18 mouse cellular contexts compared by ENCODE assay signal in genomic region chr13:114158111-114158730, GRCm38 (mm10).
DNase-seq lines count a peak whose midpoint lies in the region; ATAC-seq and TF ChIP-seq lines count a peak whose summit lies in the region.
"Had no signal": no experiment of that assay in that cellular context is flagged by ENCODE, and none has a peak within 500 bp of the region (broad histone marks: within the 10 kb centered on the region; RNA-seq: fewer than 3 reads in every experiment).

No protein-coding gene starts in this region.

- H3K4me1 ChIP-seq in midbrain, embryonic 11.5 days (ENCODE audit: control insufficient read depth, insufficient read depth, low read length) = no peaks in the 10 kb centered on the region
- H3K4me1 ChIP-seq in midbrain, postnatal 0 days (ENCODE audit: insufficient read depth, low read length) = no peaks in the 10 kb centered on the region

- H3K27me3 ChIP-seq in midbrain, embryonic 11.5 days (ENCODE audit: control insufficient read depth, insufficient read depth, low read length) = no peaks in the 10 kb centered on the region
- H3K27me3 ChIP-seq in midbrain, postnatal 0 days (ENCODE audit: insufficient read depth, low read length) = no peaks in the 10 kb centered on the region
- H3K27me3 ChIP-seq: midbrain, embryonic 13.5 days had no signal

- H3K27ac ChIP-seq in midbrain, embryonic 11.5 days (ENCODE audit: low read depth, low read length) = no peak overlapping the region
- no peak overlapping the region for H3K27ac ChIP-seq in midbrain, postnatal 0 days (ENCODE audit: low read depth, low read length)
- H3K27ac ChIP-seq: limb, embryonic 10.5 days; midbrain, embryonic 13.5 days had no signal

- no peak for TF ChIP-seq CTCF in midbrain, postnatal 0 days (IDR thresholded peaks at IDR 0.05)

- no peaks in the 10 kb centered on the region for H3K36me3 ChIP-seq in midbrain, embryonic 11.5 days (ENCODE audit: control insufficient read depth, insufficient read depth, low read length)
- 0 out of 2 replicates have a peak, but pooled peaks cover 3% of the 10 kb centered on the region for H3K36me3 ChIP-seq in midbrain, postnatal 0 days (ENCODE audit: insufficient read depth, low read length)

- ATAC-seq in frontal cortex, adult (ENCODE audit: low TSS enrichment) = peak; percentile 79
- no peak for ATAC-seq in midbrain, embryonic 11.5 days (ENCODE audit: low FRiP score)
- ATAC-seq in midbrain, postnatal 0 days (ENCODE audit: low FRiP score) = no peak
- no peak for ATAC-seq in granulocyte monocyte progenitor cell, adult 5-6 weeks (replicated peaks; ENCODE audit: poor library complexity, severe bottlenecking)
- ATAC-seq: forebrain, embryonic 14.5 days; midbrain, embryonic 13.5 days had no signal

- H3K4me3 ChIP-seq in midbrain, embryonic 11.5 days (ENCODE audit: low read depth, low read length) = no peak overlapping the region
- no peak overlapping the region for H3K4me3 ChIP-seq in midbrain, postnatal 0 days (ENCODE audit: low read depth, low read length)
- H3K4me3 ChIP-seq: limb, embryonic 10.5 days; midbrain, embryonic 13.5 days had no signal

- H3K9me3 ChIP-seq in midbrain, embryonic 11.5 days (ENCODE audit: control insufficient read depth, low read length) = no peaks in the 10 kb centered on the region
- no peaks in the 10 kb centered on the region for H3K9me3 ChIP-seq in midbrain, postnatal 0 days (ENCODE audit: low read length)
- H3K9me3 ChIP-seq: limb, embryonic 10.5 days; midbrain, embryonic 13.5 days had no signal

- no peak for DNase-seq in frontal cortex, postnatal 10 days (ENCODE audit: low spot score in 2 of 2)
- peak; percentile 76 for DNase-seq in midbrain, embryonic 11.5 days (ENCODE audit: low spot score, missing footprints)
- no peak for DNase-seq in midbrain, postnatal 0 days (ENCODE audit: low spot score)
- DNase-seq in R1 (ENCODE audit: low read depth, low spot score) = peak; percentile 82
- DNase-seq in gonadal fat pad, adult 2 months (ENCODE audit: low read depth) = peak; percentile 23
- DNase-seq in layer of hippocampus, adult 9-10 months (ENCODE audit: low spot score) = no peak
- DNase-seq: cerebellum, postnatal 14 days; embryo, embryonic 11 days; gastrocnemius, postnatal 25 days; kidney, adult 9 months; kidney, postnatal 4 days had no signal

- H3K4me2 ChIP-seq in midbrain, embryonic 11.5 days = no peak overlapping the region
- no peak overlapping the region for H3K4me2 ChIP-seq in midbrain, postnatal 0 days (ENCODE audit: low read depth, low read length, poor library complexity, severe bottlenecking)
- H3K4me2 ChIP-seq: heart, embryonic 11.5 days; liver, embryonic 11.5 days; midbrain, embryonic 13.5 days had no signal

- H3K9ac ChIP-seq in midbrain, embryonic 11.5 days (ENCODE audit: low read length) = no peak overlapping the region
- no peak overlapping the region for H3K9ac ChIP-seq in midbrain, postnatal 0 days (replicated peaks; ENCODE audit: low read length, poor library complexity, severe bottlenecking)
- H3K9ac ChIP-seq: midbrain, embryonic 13.5 days had no signal

- 76% methylated on average over 9 of the region's 9 CpGs for WGBS in midbrain, embryonic 11.5 days
- 79% methylated on average over 9 of the region's 9 CpGs for WGBS in midbrain, postnatal 0 days

Comparison
In these comparisons a context has a peak if more than half of its experiments do, and no peak if none do; other contexts are left out.
1. DNase-seq: peak in midbrain, embryonic 11.5 days (single experiment), R1 (single experiment) and gonadal fat pad, adult 2 months (single experiment); none in frontal cortex, postnatal 10 days (0 of 2), midbrain, postnatal 0 days (single experiment) and layer of hippocampus, adult 9-10 months (single experiment).